Mouse (Mus musculus): ENCODE results near the gene Pirb. TPM values are rescaled to one million over a fixed set of nuclear protein-coding genes. Genes with fewer than 3 reads are reported as not detected.
"Not testable (repeated sequence)": the region's sequence is repeated elsewhere in the genome, so short reads cannot be mapped to it uniquely, and the experiment has no call there.

The Pirb gene
- total RNA-seq (2021), result 0.76 and 0.85 TPM in 2 replicates
- long read RNA-seq, partial matches to known transcripts, result 1 of 1 reads
- long read RNA-seq, other reads (novel, unspliced or antisense), result 0 of 1 reads

- not testable (repeated sequence) for DNase-seq
These were observed at the start of gene Pirb for GRCm38 (mm10) chr7:3720268-3720667. Gene Pirb (minus strand): TSS chr7:3720391.

- not testable (repeated sequence) for DNase-seq
These were observed 12.5 kb upstream of the Pirb start for GRCm38 (mm10) chr7:3732675-3733074.

- DNase-seq, result not testable (repeated sequence)
These were observed 5.3 kb upstream of the Pirb start for GRCm38 (mm10) chr7:3725459-3725858.

GRCm38 (mm10) chr7:3715249-3715648 is 4.9 kb downstream of the Pirb start:
- no peak for DNase-seq

- DNase-seq, result no peak
These were observed 7.8 kb downstream of the Pirb start for GRCm38 (mm10) chr7:3712264-3712942.

GRCm38 (mm10) chr7:3709000-3709399 is 11.2 kb downstream of the Pirb start:
- DNase-seq, result no peak

- DNase-seq, result not testable (repeated sequence)
These were observed 11.7 kb downstream of the Pirb start for GRCm38 (mm10) chr7:3708447-3708980.

GRCm38 (mm10) chr7:3707568-3708413 is 12.4 kb downstream of the Pirb start:
- no peak for DNase-seq

GRCm38 (mm10) chr7:3707027-3707426 is 13.2 kb downstream of the Pirb start:
- DNase-seq, result no peak

- no peak for DNase-seq
These were observed 13.8 kb downstream of the Pirb start for GRCm38 (mm10) chr7:3706343-3706934.

- DNase-seq, result no peak
These were observed 14.3 kb downstream of the Pirb start for GRCm38 (mm10) chr7:3705911-3706310.

GRCm38 (mm10) chr7:3705461-3705860 is 14.7 kb downstream of the Pirb start:
- not testable (repeated sequence) for DNase-seq

GRCm38 (mm10) chr7:3704475-3704874 is 15.7 kb downstream of the Pirb start:
- peak; percentile 6 for DNase-seq

GRCm38 (mm10) chr7:3703879-3704441 is 16.2 kb downstream of the Pirb start, which contains the start of gene Rps9:
Gene Rps9 (plus strand): TSS chr7:3703993.
- DNase-seq, result peak; percentile 92

- DNase-seq, result no peak
These were observed 16.9 kb downstream of the Pirb start for GRCm38 (mm10) chr7:3703148-3703878.

GRCm38 (mm10) chr7:3698471-3698870 is 21.7 kb downstream of the Pirb start:
- no peak for DNase-seq

GRCm38 (mm10) chr7:3694949-3695305 is 25.3 kb downstream of the Pirb start:
- not testable (repeated sequence) for DNase-seq

GRCm38 (mm10) chr7:3694076-3694948 is 25.9 kb downstream of the Pirb start:
- DNase-seq, result peak; percentile 70

- no peak for DNase-seq
These were observed 26.4 kb downstream of the Pirb start for GRCm38 (mm10) chr7:3693809-3694075.

GRCm38 (mm10) chr7:3692987-3693808 is 27.0 kb downstream of the Pirb start, which contains the start of gene Mboat7:
Gene Mboat7 (minus strand): TSS chr7:3693523.
- DNase-seq, result peak; percentile 94
